Mouse (Mus musculus) forebrain, embryonic 11.5 days (tissue): ENCODE data around the gene Foxp1. TPM values are rescaled to one million over a fixed set of nuclear protein-coding genes. Genes with fewer than 3 reads are reported as not detected.

Source experiments
- ATAC-seq: fragments of 200-750 bp; cut with Nextera tagmentation; replicated peaks from 2 replicates; pipeline ENCODE4 v1.8.0; 2017; ENCODE audit warnings: moderate TSS enrichment; ENCODE audit not compliant: low FRiP score
- DNase-seq: peaks from one replicate; pipeline ENCODE4 v3.0.0-alpha.2; 2017; ENCODE audit warnings: low spot score
- H3K27ac ChIP-seq: fragments of 300-500 bp; sonication (generic); 2 replicates; pipeline ENCODE4 v1.5.1; 2014; ENCODE audit warnings: low read depth, low read length
- H3K27me3 ChIP-seq: fragments of 300-500 bp; sonication (generic); 2 replicates; pipeline ENCODE4 v1.6.1; 2014; ENCODE audit warnings: mild to moderate bottlenecking, low read length, mixed read lengths; ENCODE audit not compliant: control insufficient read depth, insufficient read depth
- H3K36me3 ChIP-seq: fragments of 300-500 bp; sonication (generic); 2 replicates; pipeline ENCODE4 v1.6.1; 2014; ENCODE audit warnings: mild to moderate bottlenecking, low read length, moderate library complexity, mixed read lengths; ENCODE audit not compliant: control insufficient read depth, insufficient read depth
- H3K4me1 ChIP-seq: fragments of 300-500 bp; sonication (generic); replicated peaks from 2 replicates; pipeline ENCODE4 v1.6.1; 2014; ENCODE audit warnings: low read length, mixed read lengths; ENCODE audit not compliant: control insufficient read depth, insufficient read depth
- H3K4me2 ChIP-seq: fragments of 300-500 bp; sonication (generic); 2 replicates; pipeline ENCODE4 v1.6.1; 2014; ENCODE audit warnings: low read depth, mild to moderate bottlenecking, low read length, moderate library complexity, mixed read lengths; ENCODE audit not compliant: severe bottlenecking
- H3K4me3 ChIP-seq: fragments of 300-500 bp; sonication (generic); 2 replicates; pipeline ENCODE4 v1.5.1; 2014; ENCODE audit warnings: low read depth, low read length
- H3K9ac ChIP-seq: fragments of 300-500 bp; sonication (generic); 2 replicates; pipeline ENCODE4 v1.6.1; 2014; ENCODE audit warnings: low read length
- H3K9me3 ChIP-seq: fragments of 300-500 bp; sonication (generic); 2 replicates; pipeline ENCODE4 v1.6.1; 2016; ENCODE audit warnings: low read length, mixed read lengths; ENCODE audit not compliant: control insufficient read depth
- WGBS: fragments of 180-500 bp; shearing (Covaris S2); extraction: QIAGEN DNeasy Blood & Tissue Kit; methylation state at CpG from one replicate; pipeline ENCODE4 v1.1.7; 2014; 5-methylcytosine and 5-hydroxymethylcytosine counted together
- polyA plus RNA-seq: library from polyadenylated mRNA; unstranded; fragments of >200 nt; fragmentation: Nextera tagmentation; extraction: Ambion mirVana; gene quantifications from 2 replicates; pipeline ENCODE4 v1.2.1, GENCODE M21; 2014

Gene Foxp1
- polyA plus RNA-seq, 1 experiment from 2014 or later, result 91.5 TPM

DNA sequence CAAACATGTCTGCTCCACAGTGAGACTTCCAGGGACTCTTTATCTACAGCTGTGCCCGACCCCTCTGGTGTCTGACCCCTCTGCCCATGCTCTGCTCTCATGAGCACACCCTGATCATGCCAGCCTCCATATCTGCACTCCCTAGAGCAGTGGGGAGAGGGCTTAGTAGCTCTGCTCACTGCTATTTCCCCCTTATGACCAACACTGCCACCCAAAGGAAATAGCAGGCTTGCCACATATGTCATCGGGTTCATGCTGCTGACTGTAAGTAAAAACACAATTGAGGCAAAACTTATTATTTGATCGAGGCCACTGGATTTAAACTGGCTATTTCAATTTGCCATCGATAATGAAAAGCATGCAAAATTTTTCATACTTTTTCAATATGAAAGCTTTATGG lies 270.6 kb downstream of the Foxp1 start:
- Histone ChIP-seq H3K9me3 (no peaks in the 10 kb centered on the region), H3K4me3 (no peak overlapping the region), H3K4me1 (no peaks in the 10 kb centered on the region), H3K27ac (no peak overlapping the region), H3K9ac (no peak overlapping the region), H3K36me3 (no peaks in the 10 kb centered on the region), H3K4me2 (no peak overlapping the region), H3K27me3 (no peaks in the 10 kb centered on the region)
- WGBS, result 89% methylated on average over 4 of the region's 4 CpGs
- DNase-seq (no peak), ATAC-seq (no peak)

DNA sequence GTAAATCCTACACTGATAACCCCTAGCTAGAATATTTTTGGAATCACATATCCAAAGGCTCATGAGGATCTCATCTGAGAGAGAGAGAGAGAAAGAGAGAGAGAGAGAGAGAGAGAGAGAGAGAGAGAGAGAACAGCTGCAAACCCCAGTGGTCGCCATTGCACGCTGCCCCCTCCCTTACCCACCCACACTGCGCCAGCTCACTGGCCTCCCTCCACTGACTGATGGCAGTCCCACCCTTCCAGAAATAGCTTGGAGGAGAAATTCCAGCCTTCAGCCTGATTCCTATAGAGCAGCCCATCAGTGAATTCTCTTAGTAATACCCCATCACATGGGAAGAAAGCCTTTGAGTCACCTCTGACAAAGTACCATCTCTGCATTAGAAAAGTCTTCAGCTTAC lies 271.3 kb downstream of the Foxp1 start:
- 80% methylated on average over 3 of the region's 3 CpGs for WGBS

DNA sequence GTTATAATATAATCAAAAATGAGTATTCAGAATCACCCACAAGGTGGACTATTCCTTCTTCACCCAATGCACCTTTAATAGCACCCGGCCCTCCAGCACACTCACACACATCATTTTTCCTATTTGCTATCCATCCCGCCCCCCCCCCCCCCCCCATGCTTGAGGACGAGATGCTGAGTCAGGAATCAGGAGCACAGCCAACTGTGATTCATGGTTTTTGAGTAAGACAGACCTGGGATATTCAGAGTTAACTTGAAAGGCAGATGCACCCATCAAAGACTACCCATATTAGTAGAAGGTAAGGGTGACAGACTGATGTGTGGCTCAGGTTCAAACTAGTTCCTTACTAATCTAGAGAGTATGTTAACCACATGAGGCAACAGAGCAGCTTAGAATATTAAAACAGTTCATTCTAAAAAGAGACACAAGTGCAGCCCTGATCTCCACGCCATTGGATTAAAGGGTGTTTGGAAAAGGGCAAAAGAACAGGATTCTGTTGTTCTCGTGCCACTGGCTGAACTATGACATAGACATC lies 273.0 kb downstream of the Foxp1 start:
- Histone ChIP-seq H3K4me1 (no peaks in the 10 kb centered on the region), H3K9ac (no peak overlapping the region), H3K4me3 (no peak overlapping the region), H3K4me2 (no peak overlapping the region), H3K27me3 (no peaks in the 10 kb centered on the region), H3K9me3 (no peaks in the 10 kb centered on the region), H3K36me3 (no peaks in the 10 kb centered on the region), H3K27ac (no peak overlapping the region)
- DNase-seq (no peak), ATAC-seq (no peak)
- 78% methylated on average over 5 of the region's 5 CpGs for WGBS

More for the DNA sequence above, 271.3 kb downstream of the Foxp1 start:
- H3K36me3 ChIP-seq, result no peaks in the 10 kb centered on the region
- no peak overlapping the region for H3K9ac ChIP-seq
- no peak for DNase-seq
- no peaks in the 10 kb centered on the region for H3K9me3 ChIP-seq
- H3K4me3 ChIP-seq, result no peak overlapping the region
- no peak overlapping the region for H3K27ac ChIP-seq
- no peaks in the 10 kb centered on the region for H3K4me1 ChIP-seq
- no peak overlapping the region for H3K4me2 ChIP-seq
- H3K27me3 ChIP-seq, result no peaks in the 10 kb centered on the region
- no peak for ATAC-seq

DNA sequence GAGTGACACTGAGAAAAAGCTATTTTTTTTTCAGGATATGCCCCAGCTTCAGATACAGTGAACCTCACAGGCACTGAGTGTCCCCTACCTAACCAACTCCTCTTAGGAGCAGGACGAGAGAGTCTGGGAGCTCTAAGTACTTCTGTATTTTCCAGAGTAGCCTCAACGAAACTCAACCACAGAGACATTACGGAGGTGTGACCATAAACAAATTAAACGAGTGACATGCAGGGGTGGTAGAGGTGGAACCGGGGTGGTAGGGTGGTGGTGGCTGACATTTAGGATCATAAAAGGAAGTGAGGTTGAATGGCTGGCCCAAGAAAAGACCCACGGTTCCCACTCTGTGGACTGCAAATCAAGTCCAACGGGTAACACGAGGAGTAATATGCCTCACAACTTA lies 274.1 kb downstream of the Foxp1 start:
- Histone ChIP-seq H3K9me3 (no peaks in the 10 kb centered on the region), H3K27me3 (no peaks in the 10 kb centered on the region), H3K4me2 (no peak overlapping the region), H3K36me3 (no peaks in the 10 kb centered on the region), H3K27ac (no peak overlapping the region), H3K9ac (no peak overlapping the region), H3K4me1 (no peaks in the 10 kb centered on the region), H3K4me3 (no peak overlapping the region)
- WGBS, result 90% methylated on average over 8 of the region's 8 CpGs
- DNase-seq (no peak), ATAC-seq (no peak)

DNA sequence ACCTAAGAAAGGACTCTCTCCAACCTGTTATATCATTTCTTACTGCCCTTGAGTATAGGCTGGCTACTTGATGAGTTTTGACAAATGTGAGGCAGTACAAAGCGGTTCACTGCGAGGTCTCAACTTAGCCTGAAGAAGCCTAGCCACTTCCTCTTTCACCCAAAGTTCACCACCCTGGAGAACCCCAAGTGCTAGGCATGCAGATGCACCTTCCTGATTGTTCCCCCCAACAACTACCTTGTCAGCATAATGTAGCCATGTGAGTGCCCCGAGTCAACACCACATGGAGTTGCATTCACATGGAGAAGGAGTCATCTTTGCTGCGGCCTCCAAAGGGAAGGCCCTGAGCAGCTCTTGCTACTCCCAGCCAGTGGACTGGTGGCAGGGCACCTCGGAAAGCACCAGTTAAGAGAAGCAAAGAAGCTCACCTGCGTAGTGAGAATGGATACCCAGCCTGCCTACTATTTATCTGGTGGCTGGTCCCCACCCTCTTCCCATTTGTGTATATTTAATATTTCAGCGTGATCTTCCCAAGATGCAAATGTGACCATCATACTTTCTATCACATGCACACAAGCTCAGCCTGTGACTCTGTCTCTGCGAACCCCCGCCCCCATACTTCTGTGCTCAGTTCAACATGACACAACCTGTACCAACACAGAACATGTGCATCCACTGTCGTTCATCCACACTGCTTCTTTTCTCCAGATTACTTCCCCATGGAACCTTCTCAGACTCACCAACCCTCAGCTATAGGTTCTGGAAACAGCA lies 280.7 kb downstream of the Foxp1 start:
- H3K4me1 ChIP-seq, result no peaks in the 10 kb centered on the region
- H3K27ac ChIP-seq, result no peak overlapping the region
- WGBS, result 94% methylated on average over 10 of the region's 10 CpGs
- no peaks in the 10 kb centered on the region for H3K27me3 ChIP-seq
- ATAC-seq, result no peak
- DNase-seq, result no peak
- no peak overlapping the region for H3K9ac ChIP-seq
- H3K9me3 ChIP-seq, result no peaks in the 10 kb centered on the region
- no peaks in the 10 kb centered on the region for H3K36me3 ChIP-seq
- no peak overlapping the region for H3K4me3 ChIP-seq
- H3K4me2 ChIP-seq, result no peak overlapping the region

DNA sequence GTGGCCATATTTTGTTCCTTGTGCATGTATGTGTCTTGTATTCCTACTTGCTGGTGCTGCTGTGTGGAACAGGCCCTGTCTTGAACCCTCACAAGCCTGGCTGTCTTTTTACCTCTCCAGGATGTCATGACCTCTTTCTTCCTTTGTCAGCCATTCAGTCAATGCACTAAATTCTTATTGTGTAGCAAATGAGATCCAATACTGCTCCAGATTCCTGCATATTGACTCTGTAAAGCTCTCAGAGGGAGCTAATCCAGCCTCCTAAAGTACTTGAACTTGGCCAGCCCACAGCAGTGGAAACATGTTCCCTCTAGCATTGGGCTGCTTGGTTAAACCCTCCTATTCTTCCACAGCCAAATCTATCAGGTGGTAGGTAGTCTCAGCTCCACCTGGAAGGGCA lies 281.8 kb downstream of the Foxp1 start:
- ATAC-seq (no peak), DNase-seq (no peak)
- no peaks in the 10 kb centered on the region for H3K36me3 ChIP-seq
- no peak overlapping the region for H3K9ac ChIP-seq
- H3K27ac ChIP-seq, result no peak overlapping the region
- H3K4me3 ChIP-seq, result no peak overlapping the region
- H3K4me1 ChIP-seq, result no peaks in the 10 kb centered on the region
- H3K4me2 ChIP-seq, result no peak overlapping the region
- H3K9me3 ChIP-seq, result no peaks in the 10 kb centered on the region
- no peaks in the 10 kb centered on the region for H3K27me3 ChIP-seq

DNA sequence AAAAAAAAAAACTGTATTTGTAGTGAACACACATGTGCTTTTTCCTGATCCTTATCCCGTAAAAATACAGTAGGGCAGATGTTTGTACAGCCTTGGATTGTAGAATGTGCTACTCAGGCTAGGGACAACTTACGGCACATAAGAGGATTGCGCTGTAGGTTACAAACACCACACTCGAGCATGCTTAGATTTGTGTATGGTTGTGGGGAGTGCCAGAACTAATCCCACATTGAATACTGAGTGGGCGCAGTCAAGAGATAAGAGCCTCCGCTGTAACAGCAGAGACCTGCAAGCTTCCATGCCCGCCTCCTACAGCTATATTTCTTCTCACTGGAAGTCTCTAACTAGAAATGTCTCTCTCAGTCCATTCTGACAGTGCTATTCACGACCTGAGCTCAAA lies 286.9 kb downstream of the Foxp1 start:
- ATAC-seq, result no peak
- WGBS, result 86% methylated on average over 8 of the region's 8 CpGs
- no peak for DNase-seq
- no peak overlapping the region for H3K9ac ChIP-seq
- no peak overlapping the region for H3K27ac ChIP-seq
- H3K36me3 ChIP-seq, result no peaks in the 10 kb centered on the region
- H3K4me1 ChIP-seq, result no peaks in the 10 kb centered on the region
- H3K9me3 ChIP-seq, result no peaks in the 10 kb centered on the region
- no peak overlapping the region for H3K4me3 ChIP-seq
- H3K27me3 ChIP-seq, result no peaks in the 10 kb centered on the region
- H3K4me2 ChIP-seq, result no peak overlapping the region

DNA sequence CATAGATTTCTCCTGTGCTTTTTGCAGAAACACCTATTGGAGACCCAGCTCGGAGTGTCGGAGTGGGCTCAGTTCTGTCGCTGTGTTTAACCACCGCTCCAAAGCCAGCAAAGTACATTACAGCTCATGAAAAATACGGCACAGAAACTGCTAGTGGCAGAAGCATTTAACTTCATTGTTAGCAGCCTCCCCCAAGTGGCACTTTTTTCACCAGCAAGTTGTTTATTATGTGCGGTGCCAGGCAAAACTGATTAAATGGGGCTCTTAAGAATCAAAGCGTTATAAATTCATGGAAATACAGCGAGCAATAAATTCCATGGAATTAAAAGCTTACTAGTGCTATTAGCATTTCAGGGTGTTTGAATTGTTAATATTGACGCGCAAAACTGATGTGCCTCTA lies 289.1 kb downstream of the Foxp1 start:
- H3K27me3 ChIP-seq, result no peaks in the 10 kb centered on the region
- no peak overlapping the region for H3K4me2 ChIP-seq
- no peak overlapping the region for H3K27ac ChIP-seq
- no peaks in the 10 kb centered on the region for H3K9me3 ChIP-seq
- ATAC-seq, result no peak
- H3K9ac ChIP-seq, result no peak overlapping the region
- whole genome bisulfite sequencing, result 85% methylated on average over 10 of the region's 10 CpGs
- no peak overlapping the region for H3K4me3 ChIP-seq
- no peaks in the 10 kb centered on the region for H3K4me1 ChIP-seq
- no peak for DNase-seq
- H3K36me3 ChIP-seq, result no peaks in the 10 kb centered on the region

DNA sequence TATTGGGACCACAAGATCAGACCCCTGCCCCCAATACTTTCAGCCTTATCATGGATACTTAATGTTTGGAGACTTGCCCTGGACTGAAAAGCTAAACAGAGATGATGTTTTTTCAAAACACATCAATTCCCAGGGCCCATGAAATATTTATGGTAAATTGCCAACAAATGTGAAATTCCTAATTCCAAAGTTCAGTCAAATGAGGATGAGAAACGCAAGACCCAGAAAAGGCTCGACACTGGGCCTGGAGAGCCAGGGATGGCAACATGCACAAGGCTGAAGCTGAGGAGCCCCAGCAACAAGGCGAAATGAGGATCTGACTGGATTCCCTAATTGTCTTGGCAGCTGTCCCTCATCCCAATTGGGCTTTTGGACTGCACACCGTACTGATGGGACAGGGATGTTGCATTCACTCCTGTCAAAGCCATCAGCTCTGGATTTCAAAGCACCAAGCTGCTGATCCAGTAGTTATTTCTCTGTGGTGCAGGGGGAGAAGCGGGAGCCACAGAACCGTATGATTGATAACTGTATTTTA lies 294.1 kb downstream of the Foxp1 start:
- Histone ChIP-seq H3K9ac (no peak overlapping the region), H3K27me3 (no peaks in the 10 kb centered on the region), H3K4me1 (no peaks in the 10 kb centered on the region), H3K4me2 (no peak overlapping the region), H3K27ac (no peak overlapping the region), H3K4me3 (no peak overlapping the region), H3K36me3 (no peaks in the 10 kb centered on the region), H3K9me3 (no peaks in the 10 kb centered on the region)
- ATAC-seq, result no peak
- no peak for DNase-seq
- 95% methylated on average over 6 of the region's 6 CpGs for WGBS
